Mouse (Mus musculus) neural tube, embryonic 15.5 days (tissue): ENCODE measurements at regions not wholly inside any gene's neighbourhood (a gene's known extent, or its start where the extent isn't known, plus 50 kb on each side); places are given as distances from the start of the nearest gene placed in this dataset.

Source experiments
- ATAC-seq: fragments of 200-750 bp; cut with Nextera tagmentation; 2 replicates; pipeline ENCODE4 v1.8.0; 2017; ENCODE audit warnings: mild to moderate bottlenecking, moderate TSS enrichment, moderate library complexity; ENCODE audit not compliant: low FRiP score
- H3K27ac ChIP-seq: fragments of 300-500 bp; sonication (generic); replicated peaks from 2 replicates; pipeline ENCODE4 v1.5.1; 2015; ENCODE audit warnings: mild to moderate bottlenecking, inconsistent platforms
- H3K27me3 ChIP-seq: fragments of 300-500 bp; sonication (generic); replicated peaks from 2 replicates; pipeline ENCODE4 v1.6.1; 2015; ENCODE audit warnings: inconsistent platforms
- H3K36me3 ChIP-seq: fragments of 300-500 bp; sonication (generic); 2 replicates; pipeline ENCODE4 v1.6.1; 2015; ENCODE audit warnings: inconsistent platforms
- H3K4me1 ChIP-seq: fragments of 300-500 bp; sonication (generic); 2 replicates; pipeline ENCODE4 v1.6.1; 2015; ENCODE audit warnings: inconsistent platforms
- H3K4me2 ChIP-seq: fragments of 300-500 bp; sonication (generic); 2 replicates; pipeline ENCODE4 v1.6.1; 2015; ENCODE audit warnings: inconsistent platforms, mild to moderate bottlenecking, moderate library complexity
- H3K4me3 ChIP-seq: fragments of 300-500 bp; sonication (generic); replicated peaks from 2 replicates; pipeline ENCODE4 v1.5.1; 2015; ENCODE audit warnings: mild to moderate bottlenecking, inconsistent platforms
- H3K9ac ChIP-seq: fragments of 300-500 bp; sonication (generic); replicated peaks from 2 replicates; pipeline ENCODE4 v1.6.1; 2015; ENCODE audit warnings: mild to moderate bottlenecking, inconsistent platforms
- H3K9me3 ChIP-seq: fragments of 300-500 bp; sonication (generic); replicated peaks from 2 replicates; pipeline ENCODE4 v1.6.1; 2016; ENCODE audit warnings: inconsistent platforms
- WGBS: fragments of 180-500 bp; shearing (Covaris S2); methylation state at CpG from one replicate; pipeline ENCODE4 v1.1.7; 2015; ENCODE audit warnings: mixed read lengths; 5-methylcytosine and 5-hydroxymethylcytosine counted together

DNA sequence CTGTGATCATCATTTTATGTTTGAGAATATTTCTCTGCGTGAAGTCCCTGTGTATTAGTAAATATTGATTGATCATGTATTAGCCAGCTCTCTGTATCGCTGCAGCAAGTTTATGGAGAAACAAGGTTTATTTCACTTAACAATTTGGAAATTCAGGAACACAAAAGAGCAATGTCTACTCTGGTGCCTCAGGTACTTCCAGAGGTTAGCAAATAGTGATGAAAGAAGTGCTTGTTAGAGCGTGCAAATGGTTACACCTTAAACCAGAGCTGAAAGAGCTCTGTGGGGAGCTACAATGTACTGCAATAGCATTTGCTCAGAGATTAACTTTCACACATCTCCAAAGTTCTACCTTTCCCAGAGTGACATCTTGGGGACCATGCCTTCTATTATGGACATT is 400.9 kb downstream of the Fam198b start:
- no peak overlapping the region for H3K4me3 ChIP-seq
- no peak for ATAC-seq
- no peak overlapping the region for H3K9ac ChIP-seq
- WGBS: 86% methylated on average over 3 of the region's 3 CpGs
- H3K27me3 ChIP-seq: no peaks in the 10 kb centered on the region
- H3K4me2 ChIP-seq: no peak overlapping the region
- no peak overlapping the region for H3K27ac ChIP-seq
- H3K9me3 ChIP-seq: no peaks in the 10 kb centered on the region
- no peaks in the 10 kb centered on the region for H3K36me3 ChIP-seq
- no peaks in the 10 kb centered on the region for H3K4me1 ChIP-seq

DNA sequence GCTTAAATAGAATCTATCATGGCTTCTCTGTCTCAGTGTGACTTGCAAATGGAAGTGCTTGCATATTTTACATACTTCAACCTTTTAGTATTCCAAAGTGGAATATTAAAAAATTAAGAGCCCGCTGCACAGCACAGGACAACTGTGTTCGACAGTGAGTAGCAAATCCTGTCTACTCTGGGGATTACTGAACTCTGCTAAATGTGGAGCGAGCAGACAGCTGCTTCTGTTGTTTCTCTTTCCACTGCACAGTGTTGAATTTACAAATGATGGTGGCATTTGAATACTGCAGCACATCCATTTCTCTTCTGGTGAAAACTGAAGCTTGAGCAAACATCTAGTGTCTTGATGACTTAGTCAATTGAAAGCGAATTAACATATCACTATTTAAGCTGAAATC is 409.2 kb downstream of the Fam198b start:
- no peaks in the 10 kb centered on the region for H3K36me3 ChIP-seq
- no peak for ATAC-seq
- H3K9ac ChIP-seq: no peak overlapping the region
- no peaks in the 10 kb centered on the region for H3K9me3 ChIP-seq
- 71% methylated on average over 4 of the region's 4 CpGs for WGBS
- no peak overlapping the region for H3K4me3 ChIP-seq
- no peak overlapping the region for H3K27ac ChIP-seq
- no peaks in the 10 kb centered on the region for H3K27me3 ChIP-seq
- no peak overlapping the region for H3K4me2 ChIP-seq
- H3K4me1 ChIP-seq: no peaks in the 10 kb centered on the region

DNA sequence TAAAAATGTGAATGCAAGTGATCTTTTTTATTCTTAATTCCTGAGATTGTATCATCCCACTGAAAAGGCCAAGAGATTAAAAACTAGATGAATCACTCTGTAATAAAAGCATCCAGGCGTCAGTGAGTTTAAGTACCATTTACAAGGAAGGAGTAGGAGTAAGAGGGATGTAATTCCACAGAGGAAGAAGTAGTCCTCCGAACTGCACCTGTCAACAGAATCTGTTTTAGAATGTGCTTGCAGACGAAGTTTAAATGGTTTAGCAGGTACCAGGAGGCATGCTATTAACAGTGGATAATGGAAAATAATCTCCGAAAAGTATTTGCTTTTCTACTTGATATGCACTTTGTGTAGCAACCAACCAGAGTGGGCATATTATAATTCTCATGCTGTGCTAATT is 423.3 kb downstream of the Fam198b start:
- no peak for ATAC-seq
- H3K9me3 ChIP-seq: no peaks in the 10 kb centered on the region
- H3K27ac ChIP-seq: no peak overlapping the region
- no peak overlapping the region for H3K4me2 ChIP-seq
- no peaks in the 10 kb centered on the region for H3K36me3 ChIP-seq
- no peaks in the 10 kb centered on the region for H3K27me3 ChIP-seq
- 59% methylated on average over 4 of the region's 4 CpGs for WGBS
- no peak overlapping the region for H3K9ac ChIP-seq
- no peak overlapping the region for H3K4me3 ChIP-seq
- no peaks in the 10 kb centered on the region for H3K4me1 ChIP-seq

DNA sequence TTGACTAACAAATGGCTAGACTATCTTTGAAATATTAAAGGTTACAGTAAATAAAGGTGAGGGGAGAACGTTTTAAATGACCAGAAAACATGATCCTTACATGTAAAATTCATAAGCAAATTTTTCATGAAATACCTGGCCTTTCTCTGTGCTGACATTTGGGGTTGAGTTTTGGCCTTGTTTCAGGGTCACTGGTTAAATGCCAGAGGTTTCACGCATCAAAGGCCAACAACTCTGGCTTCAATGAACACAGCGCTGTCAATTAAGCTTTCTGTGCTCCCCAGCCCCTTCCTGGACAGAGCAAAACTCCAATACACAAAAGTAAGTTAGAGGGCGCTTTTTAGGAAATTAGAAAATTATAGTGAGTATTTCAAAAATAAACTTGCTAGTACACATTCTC is 425.6 kb downstream of the Fam198b start:
- H3K27ac ChIP-seq: no peak overlapping the region
- no peak overlapping the region for H3K9ac ChIP-seq
- no peaks in the 10 kb centered on the region for H3K4me1 ChIP-seq
- H3K27me3 ChIP-seq: no peaks in the 10 kb centered on the region
- WGBS: 79% methylated on average over 4 of the region's 4 CpGs
- ATAC-seq: no peak
- H3K9me3 ChIP-seq: no peaks in the 10 kb centered on the region
- H3K36me3 ChIP-seq: no peaks in the 10 kb centered on the region
- no peak overlapping the region for H3K4me3 ChIP-seq
- H3K4me2 ChIP-seq: no peak overlapping the region

DNA sequence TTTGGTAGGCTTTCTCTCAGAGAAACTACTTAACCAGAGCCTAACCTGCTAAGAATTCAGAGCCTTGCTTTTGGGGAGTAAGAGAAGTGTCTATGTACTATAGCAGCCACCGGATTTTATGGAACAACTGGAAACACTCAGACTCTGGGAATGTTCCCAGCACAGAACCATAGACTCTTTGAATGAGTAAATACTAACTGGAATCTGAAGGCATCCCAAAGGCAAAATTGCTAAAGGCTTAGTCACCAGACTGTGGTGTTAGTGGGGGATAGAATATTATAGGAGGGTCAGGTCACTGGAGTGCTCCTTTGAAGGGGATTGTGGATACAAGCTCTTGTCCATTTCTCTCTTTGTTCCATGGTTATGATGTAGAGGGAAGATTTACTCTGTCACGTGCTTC is 427.4 kb downstream of the Fam198b start:
- Histone ChIP-seq H3K4me1 (no peaks in the 10 kb centered on the region), H3K4me2 (no peak overlapping the region), H3K4me3 (no peak overlapping the region), H3K36me3 (no peaks in the 10 kb centered on the region), H3K27ac (no peak overlapping the region), H3K9me3 (no peaks in the 10 kb centered on the region), H3K9ac (no peak overlapping the region), H3K27me3 (no peaks in the 10 kb centered on the region)
- ATAC-seq: no peak
- 84% methylated on average over 2 of the region's 2 CpGs for WGBS

DNA sequence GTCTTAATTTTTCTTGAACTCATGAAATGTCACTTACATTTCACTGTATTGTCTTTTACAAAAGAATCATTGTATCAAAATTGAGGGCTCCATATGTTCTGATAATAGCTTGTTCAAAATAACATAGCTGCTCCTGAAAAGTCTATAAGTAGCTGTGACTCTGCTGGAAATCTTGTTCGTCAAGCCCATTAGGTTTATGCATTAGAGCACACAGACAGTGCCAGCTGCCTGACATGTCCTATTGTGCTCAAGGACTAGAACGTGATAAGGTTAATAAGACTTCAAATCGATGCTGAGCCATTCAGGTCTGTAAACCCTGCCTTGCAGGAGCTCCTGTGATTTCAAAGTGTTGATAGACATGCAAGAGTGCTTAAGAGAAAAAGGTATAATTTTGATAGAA is 438.0 kb downstream of the Fam198b start:
- no peak for ATAC-seq
- no peaks in the 10 kb centered on the region for H3K27me3 ChIP-seq
- H3K9ac ChIP-seq: no peak overlapping the region
- 58% methylated on average over 3 of the region's 3 CpGs for WGBS
- H3K9me3 ChIP-seq: no peaks in the 10 kb centered on the region
- no peak overlapping the region for H3K27ac ChIP-seq
- no peaks in the 10 kb centered on the region for H3K4me1 ChIP-seq
- no peaks in the 10 kb centered on the region for H3K36me3 ChIP-seq
- no peak overlapping the region for H3K4me3 ChIP-seq
- H3K4me2 ChIP-seq: no peak overlapping the region

DNA sequence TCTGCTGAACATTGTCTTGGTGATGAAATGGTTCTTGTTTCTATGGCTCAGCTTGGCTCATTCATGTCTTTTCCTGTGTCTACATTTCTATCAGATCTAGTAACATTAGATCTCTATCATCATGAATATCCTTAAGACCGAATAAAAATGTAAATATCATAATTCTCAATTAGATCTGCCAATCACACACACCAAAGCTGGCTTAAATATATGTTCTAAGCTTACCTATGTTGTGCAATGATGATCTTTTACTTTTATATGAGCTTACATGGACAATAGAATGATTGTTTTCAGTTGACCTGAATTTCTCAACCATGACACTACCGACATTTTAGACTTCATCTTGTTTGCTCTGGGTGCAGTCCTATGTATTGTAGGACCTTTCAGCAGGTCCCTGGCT is 440.4 kb downstream of the Fam198b start:
- Histone ChIP-seq H3K9me3 (0 out of 2 replicates have a peak, but pooled peaks cover 2% of the 10 kb centered on the region), H3K4me1 (no peaks in the 10 kb centered on the region), H3K9ac (no peak overlapping the region), H3K27me3 (no peaks in the 10 kb centered on the region), H3K4me2 (no peak overlapping the region), H3K4me3 (no peak overlapping the region), H3K27ac (no peak overlapping the region), H3K36me3 (no peaks in the 10 kb centered on the region)
- 93% methylated on average over 2 of the region's 2 CpGs for WGBS
- no peak for ATAC-seq

DNA sequence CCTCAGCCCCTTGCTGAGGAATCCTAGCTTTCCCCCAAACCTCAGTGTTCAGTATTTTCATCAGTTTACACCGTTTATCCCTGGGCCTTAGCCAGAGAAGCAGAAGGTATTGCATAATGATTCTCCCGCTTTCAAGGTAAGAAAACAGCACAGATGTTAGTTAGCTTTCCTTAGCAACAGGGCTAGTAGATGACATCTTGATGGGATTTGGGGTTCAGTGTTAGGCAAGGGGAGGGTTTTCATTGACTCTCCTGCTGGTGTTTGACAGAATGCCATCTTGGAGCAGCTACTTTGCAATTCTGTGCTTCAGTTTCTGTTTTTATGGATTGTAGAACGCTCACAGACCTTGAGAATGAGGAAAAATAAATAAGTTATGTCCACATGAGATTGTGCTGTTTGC is 447.4 kb downstream of the Fam198b start:
- Histone ChIP-seq H3K27me3 (no peaks in the 10 kb centered on the region), H3K27ac (no peak overlapping the region), H3K9me3 (0 out of 2 replicates have a peak, but pooled peaks cover 2% of the 10 kb centered on the region), H3K4me2 (no peak overlapping the region), H3K4me1 (no peaks in the 10 kb centered on the region), H3K4me3 (no peak overlapping the region), H3K9ac (no peak overlapping the region), H3K36me3 (no peaks in the 10 kb centered on the region)
- ATAC-seq: no peak
- WGBS: 69% methylated on average over 3 of the region's 3 CpGs

DNA sequence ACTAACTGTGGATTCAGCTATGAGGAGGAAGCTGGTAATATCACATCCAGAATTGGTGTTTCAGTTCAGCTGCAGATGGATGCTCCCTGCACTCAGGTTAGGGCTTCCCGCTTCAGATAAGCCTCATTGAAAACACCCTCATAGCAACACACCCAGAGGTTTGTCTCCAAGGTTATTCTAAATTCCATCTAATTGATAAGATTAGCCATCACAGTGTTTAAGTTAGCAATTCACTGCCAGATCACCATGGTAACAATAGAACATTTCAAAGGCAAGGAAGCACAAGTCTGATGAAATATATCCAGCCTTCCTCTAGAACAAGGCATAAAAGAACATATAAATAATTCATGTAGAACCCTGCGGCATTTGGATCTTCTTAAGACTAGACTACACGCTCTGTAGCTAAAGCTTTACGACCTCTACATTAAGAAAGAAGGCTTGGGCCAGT is 450.1 kb downstream of the Fam198b start:
- no peaks in the 10 kb centered on the region for H3K27me3 ChIP-seq
- 15% methylated on average over 4 of the region's 4 CpGs for WGBS
- ATAC-seq: peak; percentile 67; the same call in 1 of the 2 replicates
- no peak overlapping the region for H3K27ac ChIP-seq
- no peaks in the 10 kb centered on the region for H3K36me3 ChIP-seq
- no peak overlapping the region for H3K4me3 ChIP-seq
- no peaks in the 10 kb centered on the region for H3K4me1 ChIP-seq
- H3K4me2 ChIP-seq: no peak overlapping the region
- no peak overlapping the region for H3K9ac ChIP-seq
- H3K9me3 ChIP-seq: no peaks in the 10 kb centered on the region

DNA sequence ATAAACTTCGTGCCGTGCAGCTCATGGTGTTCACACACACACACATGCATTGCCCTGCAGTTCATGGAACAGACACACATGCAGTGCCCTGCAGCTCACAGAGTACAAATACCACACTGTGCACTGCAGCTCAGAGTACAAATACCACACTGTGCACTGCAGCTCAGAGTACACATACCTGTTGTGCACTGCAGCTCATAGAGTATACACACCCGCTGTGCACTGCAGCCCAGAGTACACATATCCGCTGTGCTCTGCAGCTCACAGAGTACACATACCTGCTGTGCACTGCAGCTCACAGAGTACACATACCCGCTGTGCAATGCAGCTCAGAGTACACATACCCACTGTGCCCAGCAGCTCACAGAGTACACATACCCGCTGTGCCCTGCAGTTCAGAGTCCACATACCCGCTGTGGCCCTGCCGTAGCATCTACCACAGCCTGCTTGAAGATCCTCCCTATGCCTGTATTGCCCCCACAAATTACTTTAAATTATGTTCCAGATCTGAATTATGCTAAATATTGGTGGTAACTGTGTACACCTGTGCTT is 451.9 kb downstream of the Fam198b start:
- Histone ChIP-seq H3K4me1 (no peaks in the 10 kb centered on the region), H3K36me3 (no peaks in the 10 kb centered on the region), H3K4me2 (no peak overlapping the region), H3K4me3 (no peak overlapping the region), H3K9me3 (no peaks in the 10 kb centered on the region), H3K27me3 (no peaks in the 10 kb centered on the region), H3K27ac (no peak overlapping the region), H3K9ac (no peak overlapping the region)
- 85% methylated on average over 8 of the region's 8 CpGs for WGBS
- ATAC-seq: no peak

DNA sequence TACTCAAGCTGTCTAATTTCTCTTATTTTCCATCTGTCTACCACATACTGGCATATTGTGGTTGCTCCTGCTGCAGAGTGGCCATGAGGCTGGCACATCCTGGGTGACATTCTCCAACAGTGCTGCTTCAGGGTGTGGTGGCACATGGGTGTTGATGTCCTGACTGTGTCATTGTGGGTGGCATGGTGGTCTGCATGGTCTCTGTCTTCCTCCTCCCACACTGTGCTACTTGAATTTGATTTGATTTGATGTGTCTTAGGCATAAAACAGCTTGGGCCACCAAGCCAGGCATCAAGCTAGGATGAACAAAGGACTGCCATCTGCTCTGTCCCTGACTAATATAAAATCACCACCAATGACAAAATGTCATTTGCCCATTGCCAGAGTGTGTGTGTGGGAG is 434.7 kb downstream of the Gria2 start:
- H3K4me2 ChIP-seq: no peak overlapping the region
- no peak overlapping the region for H3K27ac ChIP-seq
- no peaks in the 10 kb centered on the region for H3K9me3 ChIP-seq
- ATAC-seq: no peak
- H3K4me1 ChIP-seq: no peaks in the 10 kb centered on the region
- no peak overlapping the region for H3K4me3 ChIP-seq
- no peak overlapping the region for H3K9ac ChIP-seq
- no peaks in the 10 kb centered on the region for H3K27me3 ChIP-seq
- no peaks in the 10 kb centered on the region for H3K36me3 ChIP-seq

DNA sequence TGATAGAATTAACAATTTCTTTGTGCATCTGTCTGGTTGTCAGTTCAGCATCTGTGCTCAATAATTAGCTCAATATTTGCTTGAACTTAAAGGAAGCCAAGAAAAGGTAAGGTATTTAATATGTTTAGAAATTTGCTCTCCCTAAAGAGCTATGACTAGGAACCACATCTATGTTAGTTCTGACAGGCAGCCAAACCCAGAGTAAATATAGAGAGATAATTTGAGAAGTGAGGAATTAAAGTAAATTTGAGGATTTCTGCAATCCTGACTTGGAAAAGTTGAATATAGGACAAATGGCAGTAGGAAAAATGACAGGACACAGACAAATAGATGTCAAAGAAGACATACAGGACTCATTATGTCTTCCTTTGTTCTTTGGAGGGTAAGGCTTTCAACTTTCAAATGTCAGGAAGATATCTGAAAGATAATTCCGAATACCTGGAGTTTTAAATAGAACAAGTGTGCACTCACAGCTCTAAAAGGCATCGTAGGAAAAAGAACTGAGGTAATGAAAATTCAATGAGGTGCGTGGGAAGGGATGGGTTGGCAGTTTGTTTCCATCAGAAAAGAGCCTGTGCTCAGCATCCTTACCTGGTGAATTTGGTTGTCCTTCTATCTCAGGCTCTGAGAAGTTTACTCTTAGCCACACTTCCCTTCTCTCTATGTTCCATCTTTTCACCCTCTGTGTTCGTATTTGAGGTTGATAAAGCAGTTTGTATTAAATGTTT is 433.3 kb downstream of the Gria2 start:
- H3K9ac ChIP-seq: no peak overlapping the region
- no peak overlapping the region for H3K27ac ChIP-seq
- H3K27me3 ChIP-seq: no peaks in the 10 kb centered on the region
- no peaks in the 10 kb centered on the region for H3K4me1 ChIP-seq
- H3K36me3 ChIP-seq: no peaks in the 10 kb centered on the region
- ATAC-seq: no peak
- H3K9me3 ChIP-seq: no peaks in the 10 kb centered on the region
- H3K4me3 ChIP-seq: no peak overlapping the region
- WGBS: 90% methylated on average over 4 of the region's 4 CpGs
- no peak overlapping the region for H3K4me2 ChIP-seq
